Mouse (Mus musculus) induced T-regulatory cell, adult 2 months (primary cell): ENCODE results near the gene Tns3.

Source experiments
- DNase-seq: peaks from one replicate; pipeline ENCODE4 v3.0.0-alpha.2; 2012; ENCODE audit warnings: low read depth

The Tns3 gene

GRCm38 (mm10) chr11:8618301-8618700 lies 46.0 kb downstream of the Tns3 start:
- DNase-seq, result no peak

GRCm38 (mm10) chr11:8615436-8615835 lies 48.9 kb downstream of the Tns3 start:
- DNase-seq, result no peak

GRCm38 (mm10) chr11:8610456-8610855 lies 53.9 kb downstream of the Tns3 start:
- no peak for DNase-seq

GRCm38 (mm10) chr11:8609873-8610272 lies 54.5 kb downstream of the Tns3 start:
- no peak for DNase-seq

- no peak for DNase-seq
Observed at GRCm38 (mm10) chr11:8607123-8607522, 57.2 kb downstream of the Tns3 start.

- DNase-seq, result no peak
Observed at GRCm38 (mm10) chr11:8604789-8605569, 59.4 kb downstream of the Tns3 start.

- no peak for DNase-seq
Observed at GRCm38 (mm10) chr11:8602606-8603005, 61.7 kb downstream of the Tns3 start.

GRCm38 (mm10) chr11:8601411-8601821 lies 62.9 kb downstream of the Tns3 start:
- no peak for DNase-seq

- DNase-seq, result no peak
Observed at GRCm38 (mm10) chr11:8595642-8596041, 68.7 kb downstream of the Tns3 start.

- no peak for DNase-seq
Observed at GRCm38 (mm10) chr11:8593172-8593571, 71.2 kb downstream of the Tns3 start.

- no peak for DNase-seq
Observed at GRCm38 (mm10) chr11:8591271-8591670, 73.1 kb downstream of the Tns3 start.

GRCm38 (mm10) chr11:8589226-8589905 lies 75.0 kb downstream of the Tns3 start:
- no peak for DNase-seq

- DNase-seq, result no peak
Observed at GRCm38 (mm10) chr11:8587941-8588340, 76.4 kb downstream of the Tns3 start.

GRCm38 (mm10) chr11:8586996-8587644 lies 77.2 kb downstream of the Tns3 start:
- DNase-seq, result no peak

- DNase-seq, result no peak
Observed at GRCm38 (mm10) chr11:8586374-8586773, 78.0 kb downstream of the Tns3 start.

- DNase-seq, result no peak
Observed at GRCm38 (mm10) chr11:8585686-8586085, 78.6 kb downstream of the Tns3 start.

GRCm38 (mm10) chr11:8584925-8585324 lies 79.4 kb downstream of the Tns3 start:
- no peak for DNase-seq

GRCm38 (mm10) chr11:8584307-8584706 lies 80.0 kb downstream of the Tns3 start:
- DNase-seq, result no peak

- DNase-seq, result no peak
Observed at GRCm38 (mm10) chr11:8583137-8583536, 81.2 kb downstream of the Tns3 start.

GRCm38 (mm10) chr11:8582101-8582920 lies 82.0 kb downstream of the Tns3 start:
- DNase-seq, result no peak

- no peak for DNase-seq
Observed at GRCm38 (mm10) chr11:8579789-8580188, 84.5 kb downstream of the Tns3 start.
